Mouse (Mus musculus) liver, postnatal 0 days (tissue): ENCODE measurements at regions not wholly inside any gene's neighbourhood (a gene's known extent, or its start where the extent isn't known, plus 50 kb on each side); places are given as distances from the start of the nearest gene placed in this dataset.

Experiments
- ATAC-seq: fragments of 200-750 bp; cut with Nextera tagmentation; 2 replicates; pipeline ENCODE4 v1.8.0; 2017; ENCODE audit warnings: mild to moderate bottlenecking, moderate library complexity
- DNase-seq: peaks from one replicate; pipeline ENCODE4 v3.0.0-alpha.2; 2016
- H3K27ac ChIP-seq: fragments of 300-500 bp; sonication (generic); 2 replicates; pipeline ENCODE4 v1.5.1; 2014; ENCODE audit warnings: antibody characterized with exemption, moderate library complexity, mild to moderate bottlenecking, low read depth
- H3K27me3 ChIP-seq: fragments of 300-500 bp; sonication (generic); 2 replicates; pipeline ENCODE4 v1.6.1; 2014; ENCODE audit warnings: low read length, control low read depth, mixed read lengths; ENCODE audit not compliant: insufficient read depth
- H3K36me3 ChIP-seq: fragments of 300-500 bp; sonication (generic); replicated peaks from 2 replicates; pipeline ENCODE4 v1.6.1; 2014; ENCODE audit warnings: mild to moderate bottlenecking, control low read depth, low read length, moderate library complexity, mixed read lengths; ENCODE audit not compliant: insufficient read depth
- H3K4me1 ChIP-seq: fragments of 300-500 bp; sonication (generic); 2 replicates; pipeline ENCODE4 v1.6.1; 2014; ENCODE audit warnings: antibody characterized with exemption, mild to moderate bottlenecking, control low read depth; ENCODE audit not compliant: insufficient read depth
- H3K4me2 ChIP-seq: fragments of 300-500 bp; sonication (generic); 2 replicates; pipeline ENCODE4 v1.6.1; 2014; ENCODE audit warnings: low read depth, mild to moderate bottlenecking, low read length, moderate library complexity, mixed read lengths
- H3K4me3 ChIP-seq: fragments of 300-500 bp; sonication (generic); 2 replicates; pipeline ENCODE4 v1.5.1; 2014; ENCODE audit warnings: low read depth, low read length
- H3K9ac ChIP-seq: fragments of 300-500 bp; sonication (generic); replicated peaks from 2 replicates; pipeline ENCODE4 v1.6.1; 2014; ENCODE audit warnings: mild to moderate bottlenecking, moderate library complexity
- H3K9me3 ChIP-seq: fragments of 300-500 bp; sonication (generic); 2 replicates; pipeline ENCODE4 v1.6.1; 2016; ENCODE audit warnings: mild to moderate bottlenecking, control low read depth, low read length, mixed read lengths
- CTCF ChIP-seq: sonication (generic); IDR thresholded peaks from 2 replicates; pipeline ENCODE4 v1.5.1; 2016; ENCODE audit warnings: antibody characterized with exemption, low read depth
- EP300 ChIP-seq: IDR thresholded peaks from 2 replicates; pipeline ENCODE4 v1.6.1; 2016; ENCODE audit warnings: antibody characterized with exemption, low read depth, mild to moderate bottlenecking
- WGBS: fragments of 180-500 bp; shearing (Covaris S2); extraction: QIAGEN DNeasy Blood & Tissue Kit; methylation state at CpG from one replicate; pipeline ENCODE4 v1.1.7; 2014; ENCODE audit not compliant: insufficient replicate concordance; 5-methylcytosine and 5-hydroxymethylcytosine counted together

- H3K4me1 ChIP-seq = peaks cover 2% of the 10 kb centered on the region; the same call in 1 of the 2 replicates
- TF ChIP-seq CTCF (no peak), EP300 (no peak)
- H3K9ac ChIP-seq = no peak overlapping the region
- no peaks in the 10 kb centered on the region for H3K9me3 ChIP-seq
- H3K4me2 ChIP-seq = no peak overlapping the region
- no peak overlapping the region for H3K27ac ChIP-seq
- no peak for ATAC-seq
- DNase-seq = no peak
- WGBS = 40% methylated on average over 18 of the region's 18 CpGs
- H3K4me3 ChIP-seq = no peak overlapping the region
- H3K27me3 ChIP-seq = 0 out of 2 replicates have a peak, but pooled peaks cover 7% of the 10 kb centered on the region
- H3K36me3 ChIP-seq = no peaks in the 10 kb centered on the region
These were observed 73.1 kb upstream of the Vrk1 start for GRCm38 (mm10) chr12:105936812-105937530.

- peak overlapping the region; percentile 35; the same call in 1 of the 2 replicates for H3K9ac ChIP-seq
- H3K4me3 ChIP-seq = 0 out of 2 replicates have a peak overlapping the region, but pooled peaks have one; percentile 13
- 56% methylated on average over 20 of the region's 20 CpGs for WGBS
- no peaks in the 10 kb centered on the region for H3K27me3 ChIP-seq
- H3K4me1 ChIP-seq = no peaks in the 10 kb centered on the region
- ATAC-seq (peak; percentile 72), DNase-seq (no peak)
- TF ChIP-seq EP300 = 0 out of 2 replicates have a peak, but pooled peaks have one; percentile 51
- TF ChIP-seq CTCF = no peak
- H3K9me3 ChIP-seq = no peaks in the 10 kb centered on the region
- peak overlapping the region; percentile 40 for H3K4me2 ChIP-seq
- H3K36me3 ChIP-seq = no peaks in the 10 kb centered on the region
- peak overlapping the region; percentile 64 for H3K27ac ChIP-seq
These were observed 67.6 kb upstream of the Vrk1 start for GRCm38 (mm10) chr12:105942136-105943076.

GRCm38 (mm10) chr12:105943077-105943433 is 67.0 kb upstream of the Vrk1 start:
- 66% methylated on average over 8 of the region's 8 CpGs for WGBS
- DNase-seq = no peak

GRCm38 (mm10) chr12:105947332-105947731 is 62.7 kb upstream of the Vrk1 start:
- 47% methylated on average over 5 of the region's 5 CpGs for WGBS
- no peak overlapping the region for H3K27ac ChIP-seq
- H3K4me2 ChIP-seq = no peak overlapping the region
- TF ChIP-seq EP300 (no peak), CTCF (peak; percentile 57)
- H3K4me1 ChIP-seq = no peaks in the 10 kb centered on the region
- no peaks in the 10 kb centered on the region for H3K9me3 ChIP-seq
- H3K9ac ChIP-seq = no peak overlapping the region
- no peak overlapping the region for H3K4me3 ChIP-seq
- no peak for ATAC-seq
- no peak for DNase-seq
- no peaks in the 10 kb centered on the region for H3K27me3 ChIP-seq
- H3K36me3 ChIP-seq = no peaks in the 10 kb centered on the region

More at GRCm38 (mm10) chr12:105943077-105943433, 67.0 kb upstream of the Vrk1 start:
- H3K36me3 ChIP-seq = no peaks in the 10 kb centered on the region
- H3K27ac ChIP-seq = peak overlapping the region; percentile 64
- no peaks in the 10 kb centered on the region for H3K9me3 ChIP-seq
- H3K4me3 ChIP-seq = no peak overlapping the region
- ATAC-seq = peak; percentile 83
- no peaks in the 10 kb centered on the region for H3K4me1 ChIP-seq
- no peak overlapping the region for H3K9ac ChIP-seq
- no peaks in the 10 kb centered on the region for H3K27me3 ChIP-seq
- TF ChIP-seq CTCF (peak; percentile 19; the same call in 1 of the 2 replicates), EP300 (peak; percentile 73)
- H3K4me2 ChIP-seq = peak overlapping the region; percentile 36

GRCm38 (mm10) chr12:105948322-105948721 is 61.7 kb upstream of the Vrk1 start:
- Histone ChIP-seq H3K36me3 (no peaks in the 10 kb centered on the region), H3K27me3 (no peaks in the 10 kb centered on the region), H3K4me3 (no peak overlapping the region), H3K9ac (no peak overlapping the region), H3K4me2 (no peak overlapping the region), H3K4me1 (no peaks in the 10 kb centered on the region), H3K27ac (no peak overlapping the region), H3K9me3 (no peaks in the 10 kb centered on the region)
- ATAC-seq (no peak), DNase-seq (no peak)
- TF ChIP-seq CTCF (no peak), EP300 (no peak)
- 75% methylated on average over 2 of the region's 2 CpGs for WGBS

- Histone ChIP-seq H3K27ac (no peak overlapping the region), H3K4me2 (no peak overlapping the region), H3K9me3 (no peaks in the 10 kb centered on the region), H3K9ac (no peak overlapping the region), H3K27me3 (peaks cover 6% of the 10 kb centered on the region; the same call in 1 of the 2 replicates), H3K36me3 (no peaks in the 10 kb centered on the region), H3K4me3 (no peak overlapping the region), H3K4me1 (no peaks in the 10 kb centered on the region)
- 74% methylated on average over 1 of the region's 1 CpGs for WGBS
- ATAC-seq (no peak), DNase-seq (no peak)
- TF ChIP-seq CTCF (no peak), EP300 (no peak)
These were observed 54.2 kb upstream of the Vrk1 start for GRCm38 (mm10) chr12:105955764-105956290.
